Mouse (Mus musculus) lung, postnatal 0 days (tissue): ENCODE measurements at regions not wholly inside any gene's neighbourhood (a gene's known extent, or its start where the extent isn't known, plus 50 kb on each side); places are given as distances from the start of the nearest gene placed in this dataset.

Experiments
- CTCF ChIP-seq: IDR thresholded peaks from 2 replicates; pipeline ENCODE4 v1.5.1; 2016; ENCODE audit warnings: antibody characterized with exemption, mild to moderate bottlenecking
- EP300 ChIP-seq: IDR thresholded peaks from 2 replicates; pipeline ENCODE4 v1.6.1; 2016; ENCODE audit warnings: antibody characterized with exemption, mild to moderate bottlenecking, control low read depth

GRCm38 (mm10) chr14:48904576-48904975 lies 161.3 kb upstream of the Ap5m1 start:
- no peak for TF ChIP-seq EP300
- TF ChIP-seq CTCF: no peak
